Mouse (Mus musculus) embryonic facial prominence, embryonic 13.5 days (tissue): ENCODE measurements around the gene Tnpo3. TPM values are rescaled to one million over a fixed set of nuclear protein-coding genes. Genes with fewer than 3 reads are reported as not detected.

Experiments used
- ATAC-seq: fragments of 200-750 bp; cut with Nextera tagmentation; 2 replicates; pipeline ENCODE4 v1.8.0; 2017; ENCODE audit warnings: low read depth; ENCODE audit not compliant: insufficient number of reproducible peaks, insufficient read depth, low FRiP score, low TSS enrichment
- H3K27ac ChIP-seq: fragments of 300-500 bp; sonication (generic); 2 replicates; pipeline ENCODE4 v1.5.1; 2015; ENCODE audit warnings: moderate library complexity, mild to moderate bottlenecking, inconsistent platforms
- H3K27me3 ChIP-seq: fragments of 300-500 bp; sonication (generic); 2 replicates; pipeline ENCODE4 v1.6.1; 2015; ENCODE audit warnings: mild to moderate bottlenecking, inconsistent platforms
- H3K36me3 ChIP-seq: fragments of 300-500 bp; sonication (generic); 2 replicates; pipeline ENCODE4 v1.6.1; 2015; ENCODE audit warnings: mild to moderate bottlenecking, inconsistent platforms
- H3K4me1 ChIP-seq: fragments of 300-500 bp; sonication (generic); 2 replicates; pipeline ENCODE4 v1.6.1; 2015; ENCODE audit warnings: inconsistent platforms
- H3K4me2 ChIP-seq: fragments of 300-500 bp; sonication (generic); 2 replicates; pipeline ENCODE4 v1.6.1; 2015; ENCODE audit warnings: moderate library complexity, mild to moderate bottlenecking, inconsistent platforms
- H3K4me3 ChIP-seq: fragments of 300-500 bp; sonication (generic); 2 replicates; pipeline ENCODE4 v1.5.1; 2015; ENCODE audit warnings: mild to moderate bottlenecking, inconsistent platforms
- H3K9ac ChIP-seq: fragments of 300-500 bp; sonication (generic); 2 replicates; pipeline ENCODE4 v1.6.1; 2015; ENCODE audit warnings: mild to moderate bottlenecking, inconsistent platforms
- H3K9me3 ChIP-seq: fragments of 300-500 bp; sonication (generic); 2 replicates; pipeline ENCODE4 v1.6.1; 2016; ENCODE audit warnings: inconsistent platforms
- whole genome bisulfite sequencing: fragments of 180-500 bp; shearing (Covaris S2); methylation state at CpG from one replicate; pipeline ENCODE4 v1.1.7; 2015; ENCODE audit warnings: mixed read lengths; 5-methylcytosine and 5-hydroxymethylcytosine counted together
- polyA plus RNA-seq: library from polyadenylated mRNA; unstranded; fragments of >200 nt; fragmentation: Nextera tagmentation; extraction: Ambion mirVana; gene quantifications from 2 replicates; pipeline ENCODE4 v1.2.1, GENCODE M21; 2015

Tnpo3 gene
- 97.3 and 97.6 TPM in 2 replicates for polyA plus RNA-seq

DNA sequence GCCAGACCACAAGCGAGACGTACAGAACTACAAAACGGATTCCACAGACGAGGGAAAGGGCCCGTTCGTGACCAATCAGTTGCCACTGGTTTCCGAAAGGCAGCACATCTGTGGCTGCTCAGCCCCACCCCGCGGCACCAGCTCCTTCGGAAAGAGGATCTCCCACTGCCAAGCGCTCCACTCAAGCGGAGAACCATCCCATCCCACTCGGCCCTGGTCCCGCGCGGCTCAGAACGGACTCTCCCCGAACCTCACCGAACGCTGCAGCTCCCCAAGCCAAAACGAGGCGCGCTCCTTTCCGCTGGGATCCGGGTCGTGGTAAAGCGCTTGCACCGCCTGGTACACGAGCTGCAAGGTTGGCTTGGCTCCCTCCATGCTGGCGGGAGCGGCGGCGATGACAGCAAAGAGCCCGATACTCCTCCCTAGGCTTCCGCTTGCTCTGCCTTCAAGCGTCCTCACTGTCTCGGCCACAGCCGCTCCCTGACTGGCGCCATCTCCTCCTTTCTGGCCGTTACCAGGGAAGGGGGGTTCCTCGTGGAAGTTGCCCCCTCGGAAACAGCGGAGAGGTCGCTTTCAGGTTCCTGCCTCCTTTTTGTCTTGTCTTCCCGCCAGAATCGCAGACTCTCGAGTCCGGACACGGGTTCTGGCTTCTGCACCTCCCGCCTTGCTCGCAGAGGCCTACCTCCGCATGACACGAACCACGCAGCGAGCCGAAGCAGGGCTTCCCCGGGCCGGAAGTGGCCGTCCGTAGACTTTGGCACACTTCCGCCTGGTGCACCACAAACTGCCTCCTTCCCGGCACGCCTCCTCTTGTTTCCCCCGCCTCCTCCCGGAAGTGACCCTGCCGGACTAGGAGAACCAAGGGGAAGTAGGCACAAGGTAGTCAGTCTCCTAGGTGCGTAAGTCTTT is at the start of gene Tnpo3:
Gene Tnpo3 (minus strand): TSS at position 777 of the 909 bp plus-strand sequence.
- peak within 1 kb of the TSS; percentile 83 for H3K4me2 ChIP-seq
- no peaks in the 10 kb centered on the region for H3K9me3 ChIP-seq
- no peaks in the 10 kb centered on the region for H3K27me3 ChIP-seq
- peak within 1 kb of the TSS; percentile 80 for H3K4me3 ChIP-seq
- H3K27ac ChIP-seq = peak within 1 kb of the TSS; percentile 91
- under 1% methylated on average over 67 of the region's 67 CpGs for WGBS
- H3K4me1 ChIP-seq = peaks cover 19% of the 10 kb centered on the region
- no peaks in the 10 kb centered on the region for H3K36me3 ChIP-seq
- H3K9ac ChIP-seq = peak within 1 kb of the TSS; percentile 92
- ATAC-seq = peak; percentile 84

DNA sequence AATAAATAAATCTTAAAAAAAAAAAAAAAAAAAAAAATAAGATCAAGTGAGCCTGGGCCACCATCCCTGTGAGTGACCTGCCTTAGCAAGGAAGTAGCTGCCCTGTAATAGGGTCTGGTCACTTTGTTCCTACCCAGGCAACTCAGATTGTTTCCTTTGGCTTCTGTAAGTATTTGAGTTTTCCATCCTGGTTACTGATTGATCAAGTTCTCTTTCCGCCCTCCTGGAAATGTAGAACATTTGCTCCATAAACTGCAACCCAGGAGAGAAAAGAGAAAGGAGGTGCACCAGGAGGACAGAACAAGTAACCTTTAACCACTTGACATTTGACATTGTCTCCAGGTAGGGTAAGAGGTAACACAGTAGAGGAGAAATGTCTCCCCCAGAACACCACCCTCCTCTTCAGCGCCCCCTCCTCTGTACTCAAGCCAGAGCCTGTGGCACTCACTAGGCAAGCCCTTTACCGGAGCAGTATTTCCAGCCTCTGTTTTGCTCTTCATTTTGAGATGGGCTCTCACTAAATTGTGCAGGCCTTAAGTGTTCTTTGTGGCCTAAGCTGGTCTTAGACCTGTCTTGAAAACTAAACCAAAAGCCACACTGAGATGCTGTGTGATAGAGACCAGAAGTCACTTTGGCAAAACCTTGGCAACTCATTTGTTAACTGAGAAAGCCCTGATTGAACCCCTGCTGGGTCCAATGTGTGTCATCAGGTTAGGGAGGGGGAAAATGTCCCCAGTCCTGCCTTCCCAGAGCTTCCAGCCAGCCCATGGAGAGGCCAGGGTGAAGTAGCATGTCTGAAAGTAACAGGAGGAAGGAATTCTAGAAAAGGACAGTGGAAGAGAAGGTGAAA is 49.2 kb upstream of the Tnpo3 start:
- Histone ChIP-seq H3K4me3 (no peak overlapping the region), H3K9ac (no peak overlapping the region), H3K4me2 (no peak overlapping the region), H3K9me3 (no peaks in the 10 kb centered on the region), H3K36me3 (no peaks in the 10 kb centered on the region), H3K27ac (no peak overlapping the region), H3K27me3 (no peaks in the 10 kb centered on the region), H3K4me1 (0 out of 2 replicates have a peak, but pooled peaks cover 2% of the 10 kb centered on the region)
- ATAC-seq = no peak
- WGBS = 89% methylated on average over 3 of the region's 3 CpGs

DNA sequence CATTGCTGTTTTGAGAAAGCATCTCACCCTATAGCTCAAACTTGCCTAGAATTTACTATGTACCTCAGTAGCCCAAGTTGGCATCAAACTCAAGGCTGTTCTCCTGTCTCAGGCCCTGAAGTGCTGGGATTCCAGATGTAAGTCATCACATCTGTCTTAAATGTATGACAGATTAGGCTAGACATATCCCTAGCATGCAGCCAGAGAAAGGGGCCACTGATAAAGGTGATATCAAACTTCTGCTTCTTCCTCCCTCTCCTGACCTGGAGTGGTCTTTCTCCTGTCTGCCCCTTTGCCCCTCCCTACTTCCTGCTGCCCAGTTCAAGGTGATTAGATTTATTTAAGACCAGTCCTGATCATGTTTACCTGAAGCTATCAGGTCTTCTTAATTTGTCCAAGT is 43.6 kb upstream of the Tnpo3 start:
- H3K27me3 ChIP-seq = no peaks in the 10 kb centered on the region; the same call in 1 of the 2 replicates
- H3K36me3 ChIP-seq = no peaks in the 10 kb centered on the region
- no peak for ATAC-seq
- no peaks in the 10 kb centered on the region for H3K9me3 ChIP-seq
- H3K4me2 ChIP-seq = no peak overlapping the region
- no peak overlapping the region for H3K4me3 ChIP-seq
- H3K27ac ChIP-seq = no peak overlapping the region
- H3K4me1 ChIP-seq = 0 out of 2 replicates have a peak, but pooled peaks cover 6% of the 10 kb centered on the region
- no peak overlapping the region for H3K9ac ChIP-seq

DNA sequence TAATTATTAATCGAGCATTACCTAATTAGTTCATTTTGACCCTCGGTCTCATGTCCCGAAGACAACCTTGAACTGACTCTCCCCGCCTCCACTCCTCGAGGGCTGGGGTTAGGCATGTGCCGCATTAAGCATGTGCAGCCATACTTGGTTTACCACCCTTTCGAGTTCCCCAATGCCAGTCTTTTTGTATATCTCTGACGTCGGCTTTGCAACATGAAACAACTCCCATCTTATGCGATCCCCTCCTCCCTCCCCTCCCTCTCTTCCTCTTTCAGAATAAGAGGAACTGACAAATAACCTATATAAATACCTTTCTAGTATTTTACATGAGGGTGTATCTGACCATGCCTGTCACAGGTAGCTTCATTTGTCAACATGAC is 40.5 kb upstream of the Tnpo3 start:
- H3K9ac ChIP-seq = no peak overlapping the region
- no peak overlapping the region for H3K4me3 ChIP-seq
- WGBS = 68% methylated on average over 10 of the region's 10 CpGs
- no peaks in the 10 kb centered on the region; the same call in 1 of the 2 replicates for H3K27me3 ChIP-seq
- 0 out of 2 replicates have a peak, but pooled peaks cover 6% of the 10 kb centered on the region for H3K4me1 ChIP-seq
- no peaks in the 10 kb centered on the region for H3K9me3 ChIP-seq
- no peak overlapping the region for H3K27ac ChIP-seq
- no peak for ATAC-seq
- H3K36me3 ChIP-seq = no peaks in the 10 kb centered on the region
- H3K4me2 ChIP-seq = no peak overlapping the region

DNA sequence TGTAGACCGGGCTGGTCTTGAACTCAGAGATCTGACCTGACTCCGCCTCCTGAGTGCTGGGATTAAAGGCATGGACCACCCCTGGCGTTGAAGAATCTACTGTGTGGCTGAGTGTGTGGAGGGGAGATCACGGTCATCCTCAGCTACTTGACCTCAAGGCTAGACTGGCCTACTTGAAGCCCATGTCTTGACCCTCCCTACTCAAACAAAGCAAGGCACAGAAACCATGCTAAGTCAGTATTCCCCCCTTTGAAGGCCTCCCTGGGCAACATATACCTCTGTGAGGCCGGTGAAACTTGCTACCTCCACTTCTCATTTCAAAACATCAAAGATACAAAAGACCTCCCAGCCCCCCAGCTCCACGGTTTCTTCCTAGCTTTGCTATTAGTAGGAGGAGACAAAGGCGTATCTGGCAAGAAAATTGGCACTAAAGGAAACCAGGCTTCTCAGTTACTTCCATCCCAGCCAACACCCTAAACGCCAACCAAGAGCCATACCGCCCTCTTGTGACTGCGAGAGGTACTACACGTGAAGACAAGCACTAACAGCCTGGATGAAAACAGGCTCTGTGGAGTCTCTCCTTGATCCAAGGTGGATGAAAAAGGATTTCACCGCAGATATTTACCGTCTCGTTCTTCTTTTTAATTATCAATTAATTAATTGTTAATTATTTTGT is 39.9 kb upstream of the Tnpo3 start:
- no peak overlapping the region for H3K27ac ChIP-seq
- no peak overlapping the region for H3K4me3 ChIP-seq
- no peak overlapping the region for H3K9ac ChIP-seq
- WGBS = 30% methylated on average over 14 of the region's 14 CpGs
- no peak overlapping the region for H3K4me2 ChIP-seq
- no peaks in the 10 kb centered on the region for H3K9me3 ChIP-seq
- ATAC-seq = no peak
- H3K4me1 ChIP-seq = 0 out of 2 replicates have a peak, but pooled peaks cover 6% of the 10 kb centered on the region
- no peaks in the 10 kb centered on the region for H3K36me3 ChIP-seq
- no peaks in the 10 kb centered on the region; the same call in 1 of the 2 replicates for H3K27me3 ChIP-seq

DNA sequence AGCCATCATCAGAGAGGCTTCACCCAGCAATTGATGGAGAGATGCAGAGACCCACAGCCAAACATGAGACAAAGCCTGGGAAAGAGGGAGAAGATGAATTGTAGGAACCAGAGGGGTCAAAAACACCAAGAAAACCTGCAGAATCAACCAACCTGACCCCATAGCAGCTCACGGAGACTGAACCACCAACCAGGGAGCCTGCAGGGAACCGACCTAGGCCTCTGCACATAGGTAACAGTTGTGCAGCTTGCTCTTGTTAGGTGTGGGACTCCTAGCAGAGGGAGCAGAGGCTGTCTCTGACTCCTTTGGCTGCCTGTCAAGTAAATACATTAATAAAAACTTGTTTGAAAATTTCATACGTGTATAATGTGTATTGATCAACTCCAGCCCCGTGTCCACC is 32.1 kb upstream of the Tnpo3 start:
- Histone ChIP-seq H3K4me1 (no peaks in the 10 kb centered on the region), H3K4me3 (no peak overlapping the region), H3K9me3 (0 out of 2 replicates have a peak, but pooled peaks cover 4% of the 10 kb centered on the region), H3K36me3 (no peaks in the 10 kb centered on the region), H3K4me2 (no peak overlapping the region), H3K9ac (no peak overlapping the region), H3K27me3 (peaks cover 14% of the 10 kb centered on the region), H3K27ac (no peak overlapping the region)
- 80% methylated on average over 4 of the region's 4 CpGs for WGBS
- no peak for ATAC-seq

DNA sequence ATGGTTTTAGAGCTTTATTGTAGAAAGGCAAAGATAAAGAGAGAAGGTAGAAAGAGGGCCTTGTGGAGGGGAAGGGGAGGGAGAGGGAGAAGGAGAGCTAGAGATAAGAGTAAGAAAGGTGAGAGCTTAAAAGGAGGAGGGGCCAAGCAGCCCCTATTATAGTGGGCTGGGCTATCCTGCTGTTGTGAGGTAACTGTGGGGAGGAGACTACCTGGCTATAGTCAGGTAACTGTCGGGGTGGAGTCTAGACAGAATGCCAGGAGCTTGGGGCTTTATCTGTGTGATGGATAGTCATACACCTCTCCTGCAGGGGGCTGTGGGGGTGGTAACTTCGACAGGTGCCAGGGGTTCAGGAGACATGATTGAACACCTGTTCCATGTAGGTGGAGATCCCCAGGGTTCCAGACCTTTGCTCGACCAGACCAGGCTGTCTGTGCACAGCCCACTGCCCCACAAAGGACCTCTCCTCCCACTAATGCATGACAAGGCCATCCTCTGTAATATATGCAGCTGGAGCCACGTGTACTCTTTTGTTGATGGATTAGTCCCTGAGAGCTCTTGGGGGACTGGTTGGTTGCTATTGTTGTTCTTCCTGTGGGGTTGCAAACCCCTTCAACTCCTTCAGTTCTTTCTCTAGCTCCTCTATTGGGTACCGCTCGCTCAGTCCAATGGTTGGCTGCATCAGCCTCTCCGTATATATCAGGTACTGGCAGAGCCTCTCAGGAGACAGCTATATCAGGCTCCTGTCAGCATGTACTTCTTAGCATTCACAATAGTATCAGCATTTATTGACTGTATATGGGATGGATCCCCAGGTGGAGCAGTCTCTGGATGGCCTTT is 30.1 kb upstream of the Tnpo3 start:
- no peak for ATAC-seq
- 0 out of 2 replicates have a peak, but pooled peaks cover 4% of the 10 kb centered on the region for H3K9me3 ChIP-seq
- H3K4me3 ChIP-seq = no peak overlapping the region
- H3K4me1 ChIP-seq = no peaks in the 10 kb centered on the region
- peaks cover 14% of the 10 kb centered on the region for H3K27me3 ChIP-seq
- H3K36me3 ChIP-seq = no peaks in the 10 kb centered on the region
- H3K27ac ChIP-seq = no peak overlapping the region
- 26% methylated on average over 7 of the region's 7 CpGs for WGBS
- H3K4me2 ChIP-seq = peak overlapping the region; percentile 36
- H3K9ac ChIP-seq = no peak overlapping the region

DNA sequence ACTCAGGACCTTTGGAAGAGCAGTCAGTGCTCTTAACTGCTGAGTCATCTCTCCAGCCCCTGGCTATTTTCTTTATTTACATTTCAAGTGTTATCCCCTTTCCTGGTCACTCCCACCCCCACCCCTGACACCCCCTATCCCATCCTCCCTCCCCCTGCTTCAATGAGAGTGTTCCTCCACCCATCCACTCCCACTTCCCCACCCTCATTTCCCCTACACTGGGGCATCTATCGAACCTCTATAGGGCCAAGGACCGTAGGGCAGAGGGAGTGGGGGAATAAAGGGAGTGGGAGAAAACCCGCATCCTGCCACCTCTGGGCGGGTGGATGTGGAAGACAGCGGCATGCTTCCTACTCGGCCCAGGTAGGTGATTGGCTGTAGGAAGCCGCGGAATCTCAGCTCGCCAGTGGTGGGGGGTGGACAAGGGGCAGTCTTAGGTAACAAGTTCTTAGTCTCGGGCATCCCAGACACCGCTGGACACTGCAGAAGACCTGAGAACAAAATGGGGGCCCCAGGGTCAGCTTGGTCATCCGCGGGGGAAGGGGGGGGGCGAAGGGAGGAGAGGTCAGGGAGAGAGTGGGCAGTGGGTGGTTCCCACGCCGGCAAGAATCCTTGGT is 29.3 kb upstream of the Tnpo3 start:
- Histone ChIP-seq H3K9me3 (0 out of 2 replicates have a peak, but pooled peaks cover 4% of the 10 kb centered on the region), H3K9ac (no peak overlapping the region), H3K4me2 (peak overlapping the region; percentile 36), H3K36me3 (no peaks in the 10 kb centered on the region), H3K4me3 (no peak overlapping the region), H3K27me3 (peaks cover 14% of the 10 kb centered on the region), H3K4me1 (no peaks in the 10 kb centered on the region), H3K27ac (no peak overlapping the region)
- 9% methylated on average over 16 of the region's 16 CpGs for WGBS
- no peak for ATAC-seq

DNA sequence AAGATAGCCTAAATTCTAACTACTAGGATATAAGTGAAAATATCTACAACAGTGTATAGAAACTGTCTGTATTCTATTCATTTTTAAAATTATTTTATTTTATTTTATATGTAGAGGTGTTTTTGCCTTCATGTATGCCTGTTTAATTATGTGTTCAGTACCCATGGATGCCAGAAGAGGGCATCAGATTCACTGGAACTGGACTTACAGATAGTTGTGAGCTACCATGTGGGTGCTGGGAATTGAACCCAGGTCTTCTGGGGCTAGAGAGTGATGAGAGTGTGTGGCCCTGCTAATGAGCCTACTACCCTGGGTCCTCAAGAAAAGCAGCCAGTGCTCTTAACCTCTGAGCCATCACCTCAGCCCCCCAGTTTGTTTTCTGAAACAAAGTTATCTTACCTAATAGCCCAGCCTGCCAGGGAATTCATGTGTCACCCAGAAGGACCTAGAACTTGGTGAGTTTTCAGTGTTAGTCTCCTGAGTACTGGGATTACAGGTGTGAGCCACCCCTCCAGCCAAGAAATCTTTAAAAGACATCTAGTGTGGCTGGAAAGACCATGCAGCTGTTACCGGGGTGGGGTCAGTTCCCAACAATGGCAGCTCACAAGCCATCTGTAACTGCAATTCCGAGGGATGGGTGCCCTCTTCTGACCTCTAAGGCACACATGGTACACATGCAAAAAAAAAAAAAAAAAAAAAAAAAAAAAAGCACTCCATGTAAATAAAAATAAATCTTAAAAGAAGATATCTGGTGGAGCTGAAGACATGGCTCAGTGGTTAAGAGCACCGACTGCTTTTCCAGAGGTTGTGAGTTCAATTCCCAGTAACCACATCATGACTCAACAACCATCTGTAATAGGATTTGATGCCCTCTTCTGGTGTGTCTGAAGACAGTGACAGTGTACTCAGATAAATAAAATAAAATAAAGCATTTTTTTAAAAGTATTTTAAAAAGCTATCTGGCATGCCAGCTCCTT is 28.0 kb upstream of the Tnpo3 start:
- WGBS = 72% methylated on average over 3 of the region's 3 CpGs
- no peak for ATAC-seq

More for the DNA sequence above, 28.0 kb upstream of the Tnpo3 start:
- Histone ChIP-seq H3K4me3 (no peak overlapping the region), H3K4me2 (no peak overlapping the region), H3K27me3 (peaks cover 15% of the 10 kb centered on the region), H3K27ac (no peak overlapping the region), H3K4me1 (no peaks in the 10 kb centered on the region), H3K36me3 (no peaks in the 10 kb centered on the region), H3K9ac (no peak overlapping the region), H3K9me3 (no peaks in the 10 kb centered on the region)
